Mouse (Mus musculus): ENCODE data around the gene Jade2. TPM values are rescaled to one million over a fixed set of nuclear protein-coding genes. Genes with fewer than 3 reads are reported as not detected.

Gene Jade2
- total and polyA plus RNA-seq, 2 experiments: 3.7 to 4.1 TPM

GRCm38 (mm10) chr11:51866020-51866419 lies 8.6 kb upstream of the Jade2 start:
- H3K4me1 ChIP-seq (ENCODE audit: control insufficient read depth, insufficient read depth, low read length): no peaks in the 10 kb centered on the region
- H3K27me3 ChIP-seq (ENCODE audit: control insufficient read depth, insufficient read depth, low read length): no peaks in the 10 kb centered on the region
- no peak overlapping the region for H3K9ac ChIP-seq (ENCODE audit: low read depth, low read length)
- H3K79me2 ChIP-seq (ENCODE audit: control insufficient read depth, insufficient read depth, low read length): no peaks in the 10 kb centered on the region
- H3K36me3 ChIP-seq (ENCODE audit: control insufficient read depth, insufficient read depth, low read length): no peaks in the 10 kb centered on the region
- DNase-seq (ENCODE audit: extremely low read depth, low read depth, low spot score): no peak
- no peak overlapping the region for H3K27ac ChIP-seq (replicated peaks; ENCODE audit: insufficient read depth, low read depth, low read length)
- no peak overlapping the region for H3K4me3 ChIP-seq (ENCODE audit: insufficient read depth, low read depth, low read length)
- WGBS: 79% methylated on average over 3 of the region's 3 CpGs
- TF ChIP-seq POLR2A (IDR thresholded peaks at IDR 0.05; ENCODE audit: extremely low read depth, insufficient read depth, low read length): no peak
- TF ChIP-seq CTCF (IDR thresholded peaks at IDR 0.05; ENCODE audit: low read depth, low read length): no peak

- no peaks in the 10 kb centered on the region for H3K36me3 ChIP-seq (ENCODE audit: control insufficient read depth, insufficient read depth, low read length)
- no peaks in the 10 kb centered on the region for H3K27me3 ChIP-seq (ENCODE audit: control insufficient read depth, insufficient read depth, low read length)
- no peak overlapping the region for H3K4me3 ChIP-seq (ENCODE audit: insufficient read depth, low read depth, low read length)
- H3K9ac ChIP-seq (ENCODE audit: low read depth, low read length): no peak overlapping the region
- no peak overlapping the region for H3K27ac ChIP-seq (replicated peaks; ENCODE audit: insufficient read depth, low read depth, low read length)
- no peaks in the 10 kb centered on the region for H3K79me2 ChIP-seq (ENCODE audit: control insufficient read depth, insufficient read depth, low read length)
- H3K4me1 ChIP-seq (ENCODE audit: control insufficient read depth, insufficient read depth, low read length): peaks cover 12% of the 10 kb centered on the region
- TF ChIP-seq CTCF (IDR thresholded peaks at IDR 0.05; ENCODE audit: low read depth, low read length) (no peak), POLR2A (IDR thresholded peaks at IDR 0.05; ENCODE audit: extremely low read depth, insufficient read depth, low read length) (no peak)
- peak; percentile 67 for DNase-seq (ENCODE audit: extremely low read depth, low read depth, low spot score)
- 53% methylated on average over 8 of the region's 8 CpGs for WGBS
These were observed 3.2 kb upstream of the Jade2 start for GRCm38 (mm10) chr11:51860666-51861065.

- Histone ChIP-seq H3K4me1 (ENCODE audit: control insufficient read depth, insufficient read depth, low read length) (peaks cover 12% of the 10 kb centered on the region), H3K36me3 (ENCODE audit: control insufficient read depth, insufficient read depth, low read length) (no peaks in the 10 kb centered on the region), H3K9ac (ENCODE audit: low read depth, low read length) (no peak overlapping the region), H3K27ac (replicated peaks; ENCODE audit: insufficient read depth, low read depth, low read length) (peak overlapping the region; percentile 58), H3K4me3 (ENCODE audit: insufficient read depth, low read depth, low read length) (no peak overlapping the region), H3K79me2 (ENCODE audit: control insufficient read depth, insufficient read depth, low read length) (0 out of 2 replicates have a peak, but pooled peaks cover 1% of the 10 kb centered on the region), H3K27me3 (ENCODE audit: control insufficient read depth, insufficient read depth, low read length) (no peaks in the 10 kb centered on the region)
- DNase-seq (ENCODE audit: extremely low read depth, low read depth, low spot score): peak; percentile 85
- 12% methylated on average over 2 of the region's 2 CpGs for WGBS
- TF ChIP-seq POLR2A (IDR thresholded peaks at IDR 0.05; ENCODE audit: extremely low read depth, insufficient read depth, low read length) (no peak), CTCF (IDR thresholded peaks at IDR 0.05; ENCODE audit: low read depth, low read length) (no peak)
These were observed 2.1 kb upstream of the Jade2 start for GRCm38 (mm10) chr11:51859561-51859960.

GRCm38 (mm10) chr11:51858528-51859051 lies 1.1 kb upstream of the Jade2 start:
- TF ChIP-seq CTCF (IDR thresholded peaks at IDR 0.05; ENCODE audit: low read depth, low read length) (no peak), POLR2A (IDR thresholded peaks at IDR 0.05; ENCODE audit: extremely low read depth, insufficient read depth, low read length) (0 out of 2 replicates have a peak, but pooled peaks have one; percentile 8)
- H3K79me2 ChIP-seq (ENCODE audit: control insufficient read depth, insufficient read depth, low read length): peaks cover 4% of the 10 kb centered on the region; the same call in 1 of the 2 replicates
- H3K36me3 ChIP-seq (ENCODE audit: control insufficient read depth, insufficient read depth, low read length): no peaks in the 10 kb centered on the region
- H3K9ac ChIP-seq (ENCODE audit: low read depth, low read length): peak overlapping the region; percentile 66
- peaks cover 18% of the 10 kb centered on the region for H3K4me1 ChIP-seq (ENCODE audit: control insufficient read depth, insufficient read depth, low read length)
- peak overlapping the region; percentile 75 for H3K4me3 ChIP-seq (ENCODE audit: insufficient read depth, low read depth, low read length)
- no peaks in the 10 kb centered on the region for H3K27me3 ChIP-seq (ENCODE audit: control insufficient read depth, insufficient read depth, low read length)
- peak overlapping the region; percentile 78 for H3K27ac ChIP-seq (replicated peaks; ENCODE audit: insufficient read depth, low read depth, low read length)
- DNase-seq (ENCODE audit: extremely low read depth, low read depth, low spot score): peak; percentile 66
- WGBS: 0% methylated on average over 28 of the region's 28 CpGs

GRCm38 (mm10) chr11:51857818-51858527 lies 520 bp upstream of the Jade2 start:
- Histone ChIP-seq H3K27me3 (ENCODE audit: control insufficient read depth, insufficient read depth, low read length) (no peaks in the 10 kb centered on the region), H3K4me3 (ENCODE audit: insufficient read depth, low read depth, low read length) (peak overlapping the region; percentile 75), H3K4me1 (ENCODE audit: control insufficient read depth, insufficient read depth, low read length) (peaks cover 23% of the 10 kb centered on the region), H3K79me2 (ENCODE audit: control insufficient read depth, insufficient read depth, low read length) (peaks cover 4% of the 10 kb centered on the region; the same call in 1 of the 2 replicates), H3K9ac (ENCODE audit: low read depth, low read length) (peak overlapping the region; percentile 66), H3K27ac (replicated peaks; ENCODE audit: insufficient read depth, low read depth, low read length) (peak overlapping the region; percentile 78), H3K36me3 (ENCODE audit: control insufficient read depth, insufficient read depth, low read length) (no peaks in the 10 kb centered on the region)
- TF ChIP-seq CTCF (IDR thresholded peaks at IDR 0.05; ENCODE audit: low read depth, low read length) (no peak), POLR2A (IDR thresholded peaks at IDR 0.05; ENCODE audit: extremely low read depth, insufficient read depth, low read length) (0 out of 2 replicates have a peak, but pooled peaks have one; percentile 45)
- WGBS: under 1% methylated on average over 49 of the region's 52 CpGs
- DNase-seq (ENCODE audit: extremely low read depth, low read depth, low spot score): peak; percentile 54
